Mouse (Mus musculus) layer of hippocampus, postnatal 14 days (tissue): ENCODE measurements around the gene Pradc1. TPM values are rescaled to one million over a fixed set of nuclear protein-coding genes. Genes with fewer than 3 reads are reported as not detected.
A peak's percentile ranks its signal among the peaks of the same experiment; 100 is the strongest.

Experiments
- DNase-seq, 2 experiments: peaks; one replicate each; pipeline ENCODE4 v3.0.0; 2021 to 2022; ENCODE audit warnings: low spot score in 2 of 2, mixed read lengths in 1 of 2
- long read RNA-seq, 2 experiments: library from polyadenylated mRNA; stranded (forward); transcript quantifications; one replicate each; pipeline ENCODE4 v2.0.0; 2021
- total RNA-seq, 2 experiments: library from RNA; stranded (reverse); gene quantifications; 2 replicates each; pipeline ENCODE4 v1.2.3; 2021

The Pradc1 gene
- total RNA-seq = 10 to 100 TPM; 13.7 to 18.1 TPM
- long read RNA-seq, experiment 1, partial matches to known transcripts = 0 of 3 reads
- long read RNA-seq, experiment 1, other reads (novel, unspliced or antisense) = 2 of 3 reads
- long read RNA-seq, experiment 2, partial matches to known transcripts = 1 of 7 reads
- long read RNA-seq, experiment 2, other reads (novel, unspliced or antisense) = 2 of 7 reads

DNA sequence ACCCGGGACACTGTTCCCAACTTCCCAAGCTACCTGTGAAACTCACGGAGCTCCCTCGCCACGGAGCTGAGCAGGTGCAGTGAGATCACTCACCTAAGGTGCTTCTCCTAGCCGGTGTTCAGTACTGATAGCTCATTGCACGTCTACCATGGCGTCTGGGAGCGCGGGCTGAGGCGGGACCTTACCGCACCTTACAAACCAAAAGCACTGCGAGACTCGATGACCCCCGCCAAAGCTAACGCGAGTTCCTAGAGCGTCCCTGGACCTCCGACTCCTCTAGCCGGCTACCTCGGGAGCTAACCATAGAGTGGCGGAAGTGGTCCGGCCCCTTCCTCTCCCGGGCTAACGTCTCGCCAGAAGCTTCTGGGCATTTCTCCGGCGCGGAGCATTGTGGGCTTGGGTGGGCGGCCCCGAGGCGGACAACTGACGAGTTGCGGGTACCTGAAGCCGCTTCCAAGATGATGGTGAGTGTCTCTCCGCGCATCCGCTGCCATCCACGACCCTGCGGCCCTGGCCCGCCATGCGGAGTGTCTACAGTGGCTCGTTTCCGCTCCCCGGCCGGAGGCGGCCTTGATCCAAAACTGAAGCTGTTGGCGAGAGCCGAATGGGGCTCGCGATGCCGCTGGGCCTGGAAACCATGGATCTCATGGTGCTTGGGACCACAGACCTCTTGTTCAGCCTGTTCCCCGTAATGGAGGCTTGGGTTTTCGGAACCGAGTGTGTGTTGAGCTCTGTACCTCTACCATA lies at the start of gene Pradc1:
Gene Pradc1, minus strand, starts transcription at position 307 of the 747 bp plus-strand sequence.
- peak; percentile 95 to 99 for DNase-seq

DNA sequence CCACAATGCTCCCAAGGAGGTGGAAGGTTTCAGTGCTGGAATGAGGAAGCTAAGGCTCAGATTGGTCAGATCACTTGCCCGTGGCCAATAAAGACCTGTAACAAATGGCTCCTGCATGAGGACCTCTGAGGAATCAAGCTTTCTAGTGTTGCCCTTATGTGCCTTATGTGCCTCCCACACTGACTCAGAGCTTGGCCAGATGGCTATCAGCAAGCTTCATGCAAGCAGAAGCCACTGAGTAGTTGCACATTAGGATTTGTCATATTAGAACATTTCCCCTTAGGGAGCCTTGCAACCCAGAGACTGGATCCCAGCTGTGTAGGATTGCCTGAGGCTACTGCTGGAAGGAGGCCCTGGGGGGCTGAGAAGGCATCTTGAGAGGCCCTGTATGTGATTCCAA lies 48.6 kb upstream of the Pradc1 start:
- no peak for DNase-seq

DNA sequence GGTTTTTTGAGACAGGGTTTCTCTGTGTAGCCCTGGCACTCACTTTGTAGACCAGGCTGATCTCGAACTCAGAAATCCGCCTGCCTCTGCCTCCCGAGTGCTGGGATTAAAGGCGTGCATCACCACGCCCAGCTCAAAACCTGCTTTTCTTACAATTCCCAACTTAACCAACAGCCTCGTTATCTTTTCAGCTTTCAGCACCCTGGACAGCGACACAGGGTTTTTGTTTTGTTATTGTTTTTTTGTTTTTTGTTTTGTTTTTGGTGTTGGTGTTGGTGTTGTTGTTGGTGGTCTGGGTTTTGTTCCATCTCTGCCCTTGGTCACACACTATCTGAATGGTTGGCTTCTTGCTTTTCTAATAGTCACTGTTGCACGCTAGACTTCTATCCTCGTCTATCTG lies 46.4 kb upstream of the Pradc1 start:
- no peak for DNase-seq

DNA sequence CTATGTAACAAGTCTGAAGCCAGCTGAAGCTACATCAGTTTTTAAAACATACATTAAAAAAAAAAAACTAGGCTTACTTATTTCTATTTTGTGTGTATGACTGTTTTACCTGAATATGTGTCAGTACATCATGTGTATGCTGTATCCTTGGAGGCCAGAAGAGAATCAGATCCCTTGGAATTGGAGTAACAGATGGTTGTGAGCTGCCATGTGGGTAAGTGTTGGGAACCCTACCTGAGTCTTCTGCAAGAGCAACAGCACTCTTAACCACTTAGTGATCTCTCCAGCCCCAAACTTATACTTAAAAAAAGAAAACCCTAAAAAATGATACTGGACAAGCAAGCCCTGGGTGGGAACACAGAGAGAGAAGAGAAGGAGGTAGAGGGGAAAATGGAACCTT lies 45.2 kb upstream of the Pradc1 start:
- DNase-seq = no peak

DNA sequence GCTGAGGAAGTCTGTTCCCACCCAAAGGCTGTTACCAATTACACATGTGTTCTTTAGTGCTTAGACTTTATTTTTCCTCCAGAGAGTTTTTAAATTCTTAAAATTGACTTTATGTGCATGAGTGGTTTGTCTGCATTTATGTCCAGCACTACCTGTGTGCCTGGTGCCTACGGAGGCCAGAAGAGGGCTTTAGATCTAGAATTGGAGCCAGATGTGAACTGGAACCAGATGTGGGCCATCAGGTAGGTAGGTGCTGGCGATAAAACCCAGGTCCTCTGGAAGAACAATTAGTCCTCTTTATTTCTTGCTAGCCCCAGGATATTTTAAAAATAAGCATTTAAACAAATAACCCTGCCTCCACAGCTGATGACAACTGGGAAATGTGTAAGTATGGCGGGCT lies 39.8 kb upstream of the Pradc1 start:
- no peak for DNase-seq

DNA sequence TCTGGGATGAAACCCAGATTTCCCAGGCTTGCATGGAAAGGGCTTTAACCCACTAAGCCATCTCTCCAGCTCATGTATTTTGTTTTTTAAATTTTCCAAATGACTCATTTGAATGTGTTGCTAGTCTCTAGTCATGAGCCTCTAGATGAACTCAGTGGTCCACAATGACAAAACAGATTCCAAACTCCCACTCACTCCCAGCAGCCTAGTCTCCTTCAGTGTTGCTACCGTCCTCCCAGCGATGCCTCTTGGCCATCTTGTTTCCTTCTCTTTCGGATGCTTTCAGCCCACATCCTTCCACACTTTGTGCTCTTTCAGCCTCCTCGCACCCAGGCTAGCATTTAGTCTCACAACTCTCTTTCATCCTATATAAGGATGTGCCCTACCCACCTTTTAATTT lies 38.5 kb upstream of the Pradc1 start:
- DNase-seq = no peak

DNA sequence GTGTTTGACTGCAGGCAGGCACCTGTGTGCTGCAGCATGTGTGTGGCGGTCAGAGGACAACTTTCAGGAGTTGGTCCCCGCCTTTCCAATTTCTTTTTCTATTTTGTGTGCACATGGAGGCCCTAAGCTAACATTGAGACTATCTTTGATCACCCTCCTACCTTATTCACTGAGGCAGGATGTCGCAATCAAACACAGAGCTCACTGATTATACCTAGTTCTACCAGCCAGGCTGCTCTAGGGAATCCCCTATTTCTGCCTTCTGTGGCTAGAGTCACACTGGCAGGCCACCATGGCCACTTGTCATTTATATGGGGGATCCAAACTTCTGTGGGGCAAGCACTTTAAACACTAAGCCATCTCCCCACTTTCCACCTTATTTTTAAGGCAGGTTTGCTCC lies 37.9 kb upstream of the Pradc1 start:
- no peak for DNase-seq

DNA sequence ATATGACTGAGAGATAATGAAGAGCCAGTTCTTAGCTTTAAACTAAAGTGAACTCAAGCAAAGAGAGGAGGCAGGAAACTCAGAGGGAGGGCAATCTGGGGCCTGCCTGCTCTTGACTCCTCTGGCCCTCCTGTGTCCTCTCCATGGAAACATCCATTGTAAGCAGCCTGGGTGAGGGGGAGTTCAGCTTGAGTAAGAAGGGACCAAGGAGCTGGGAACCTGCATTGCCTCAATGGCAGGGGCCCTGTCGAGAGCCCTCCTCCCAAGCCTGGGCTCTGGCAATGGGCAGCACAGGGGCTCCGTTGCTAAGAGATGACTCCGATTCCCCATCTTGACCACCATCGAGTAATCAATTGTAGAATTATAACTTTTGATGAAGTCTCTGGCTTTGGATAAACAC lies 36.7 kb upstream of the Pradc1 start:
- DNase-seq = no peak

DNA sequence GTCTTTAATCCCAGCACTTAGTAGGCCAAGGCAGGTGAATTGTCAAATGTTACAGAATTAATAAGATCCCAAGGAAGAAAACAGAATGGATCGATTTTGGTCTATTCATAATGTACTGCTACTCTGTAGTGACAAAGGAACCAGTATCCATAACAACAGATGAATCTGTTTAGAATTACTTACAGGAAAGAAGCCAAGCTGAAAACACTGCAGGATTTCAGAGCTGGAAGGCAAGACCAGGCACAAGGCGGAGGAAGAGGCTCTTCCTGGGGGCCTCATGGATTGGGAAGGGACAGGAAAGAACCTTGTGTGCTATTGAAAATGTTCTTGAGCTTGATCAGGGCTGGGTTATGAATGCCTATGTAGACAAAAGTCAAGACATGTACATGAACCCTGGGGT lies 34.0 kb upstream of the Pradc1 start:
- DNase-seq = no peak

DNA sequence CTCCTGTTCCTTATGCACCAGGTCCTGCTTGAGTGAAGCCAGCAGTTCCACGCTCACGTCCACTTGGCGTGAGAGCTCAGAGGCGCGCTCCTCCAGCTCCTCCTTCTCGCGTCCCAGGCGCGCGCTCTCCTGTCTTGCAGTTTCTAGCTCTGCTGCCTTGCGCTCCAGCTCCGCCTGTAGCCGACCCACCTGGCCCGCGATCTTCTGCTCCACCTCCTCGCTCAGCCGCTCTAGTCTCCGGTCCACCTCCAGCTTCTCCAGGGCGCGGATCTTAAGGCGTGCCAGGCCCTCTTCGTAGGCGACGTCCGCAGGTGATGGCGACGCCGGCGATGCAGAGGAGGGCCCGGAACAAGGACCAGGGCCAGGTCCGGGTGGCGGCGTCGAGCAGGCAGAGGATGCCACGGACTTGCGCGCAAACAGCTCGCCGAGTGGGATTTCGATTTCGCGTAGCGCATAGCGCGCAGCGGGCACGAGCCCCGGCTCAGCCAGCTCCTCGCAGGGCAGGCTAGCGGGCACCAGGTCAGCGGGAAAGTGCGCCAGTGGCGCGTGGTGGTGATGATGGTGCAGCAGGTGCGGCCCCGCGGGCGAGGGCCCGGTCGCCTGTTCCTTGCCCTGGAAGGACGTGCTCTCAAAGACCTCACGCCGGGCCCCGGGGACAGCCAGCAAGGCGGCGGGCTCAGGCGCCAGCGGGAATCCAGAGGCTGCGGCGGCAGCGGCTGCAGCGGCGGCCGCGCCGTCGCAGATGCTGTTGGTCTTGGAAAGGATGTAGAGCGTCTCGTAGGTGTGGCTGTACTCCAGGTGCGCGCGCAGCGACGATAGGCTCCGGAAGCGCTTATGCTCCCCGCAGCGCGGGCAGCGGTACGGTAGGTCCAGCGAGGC lies 32.3 kb upstream of the Pradc1 start:
- DNase-seq = no peak

DNA sequence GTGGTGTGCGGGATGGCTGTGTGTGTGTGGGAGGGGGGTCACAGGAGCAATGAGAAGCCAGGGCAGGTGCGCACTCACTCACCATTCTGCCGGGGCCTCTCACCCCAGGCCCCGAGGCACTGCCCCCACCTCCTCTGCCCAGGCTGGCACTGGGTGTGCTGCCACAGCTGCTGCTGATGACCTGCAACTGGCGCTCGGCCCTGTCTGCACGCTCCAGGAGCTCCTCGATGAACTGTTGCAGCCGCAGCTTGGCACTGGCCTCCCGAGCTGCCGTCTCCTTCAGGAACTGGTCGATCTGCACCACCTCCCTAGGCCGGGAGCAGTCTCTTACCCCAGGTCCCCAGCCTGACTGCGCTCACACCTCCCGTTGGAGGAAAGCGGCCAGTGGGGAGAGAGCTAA lies 28.9 kb upstream of the Pradc1 start:
- DNase-seq = no peak

DNA sequence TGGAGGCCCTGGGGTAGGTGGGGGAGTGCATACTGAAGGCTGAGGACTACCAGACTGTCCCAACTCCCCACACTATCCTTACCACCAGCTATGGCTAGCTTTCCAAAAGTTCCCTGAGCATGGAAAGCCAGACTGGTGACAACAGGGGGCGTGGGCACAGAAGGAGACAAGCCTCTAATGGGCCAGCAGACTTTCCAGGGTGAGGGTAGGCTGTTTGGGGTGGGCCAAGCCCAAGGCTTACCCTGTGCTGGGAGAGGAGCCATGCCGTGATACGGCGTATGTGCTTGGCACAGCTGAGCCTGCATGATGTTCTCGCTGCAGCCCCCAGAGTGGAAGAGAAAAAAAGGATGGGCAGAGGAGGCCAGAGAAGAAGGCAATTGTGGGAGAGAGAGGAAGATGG lies 28.2 kb upstream of the Pradc1 start:
- DNase-seq = peak; percentile 46 to 62

DNA sequence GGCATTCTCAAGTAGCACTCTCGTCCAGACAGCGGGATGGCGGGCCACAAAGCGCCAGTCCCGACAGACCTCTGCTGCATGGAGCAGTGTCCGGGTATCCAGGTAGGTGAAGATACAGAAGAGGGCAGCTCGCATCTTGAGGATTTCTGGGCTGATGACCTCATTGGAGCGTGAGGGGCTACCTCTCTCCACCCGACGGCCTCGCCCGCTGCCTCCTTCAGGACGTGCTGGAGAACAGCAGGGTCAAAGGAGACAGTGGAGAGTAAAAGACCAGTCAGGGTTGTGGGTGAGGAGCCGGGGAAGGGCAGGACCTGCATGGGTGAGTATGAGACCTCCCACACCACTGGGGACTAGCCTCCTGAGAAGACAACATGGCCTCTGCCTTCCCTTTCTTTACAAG lies 26.6 kb upstream of the Pradc1 start:
- DNase-seq = no peak

DNA sequence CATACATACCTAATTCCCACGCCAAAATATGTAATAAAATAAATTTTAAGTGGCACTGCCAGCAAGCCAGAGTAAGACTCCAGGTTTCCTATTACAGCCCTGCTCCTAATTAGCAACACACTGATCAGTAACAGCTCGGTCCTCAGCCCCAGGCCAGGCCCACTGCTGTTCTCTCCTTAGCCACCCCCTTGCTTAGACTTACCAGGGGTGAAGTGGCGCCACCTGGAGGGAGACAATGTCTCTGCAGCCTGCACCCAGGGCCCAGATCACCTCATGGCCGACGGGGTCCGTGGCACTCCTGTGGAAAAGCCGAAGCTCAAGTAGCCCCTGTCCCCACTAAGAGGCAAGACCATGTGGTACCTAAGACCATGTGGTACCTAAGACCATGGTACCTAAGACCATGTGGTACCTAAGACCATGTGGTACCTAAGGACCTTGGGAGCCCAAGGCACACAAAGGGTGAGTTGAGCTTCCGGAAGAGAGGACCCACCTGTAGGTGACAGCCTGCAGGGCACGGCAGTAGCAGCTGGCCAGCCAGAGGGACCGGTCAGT lies 25.7 kb upstream of the Pradc1 start:
- no peak for DNase-seq

DNA sequence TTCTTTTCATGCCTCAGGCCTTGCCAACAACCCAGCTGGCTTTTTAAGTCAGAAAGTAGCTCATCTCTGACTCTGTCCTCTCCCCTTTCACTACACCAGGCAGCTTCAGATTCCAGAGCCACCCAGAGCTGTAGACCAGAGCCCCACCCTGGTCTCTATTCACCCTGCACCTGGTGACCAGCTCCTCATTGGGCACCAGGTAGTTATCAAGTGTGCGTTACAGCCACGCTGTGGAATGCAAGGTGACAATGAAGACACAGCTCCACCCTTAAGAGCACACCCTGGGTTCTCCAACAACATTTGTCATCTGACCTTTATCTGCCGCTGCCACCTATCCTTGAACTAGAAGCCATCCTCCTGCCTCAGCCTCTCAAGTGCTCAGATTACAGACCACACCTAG lies 23.8 kb upstream of the Pradc1 start:
- no peak for DNase-seq

DNA sequence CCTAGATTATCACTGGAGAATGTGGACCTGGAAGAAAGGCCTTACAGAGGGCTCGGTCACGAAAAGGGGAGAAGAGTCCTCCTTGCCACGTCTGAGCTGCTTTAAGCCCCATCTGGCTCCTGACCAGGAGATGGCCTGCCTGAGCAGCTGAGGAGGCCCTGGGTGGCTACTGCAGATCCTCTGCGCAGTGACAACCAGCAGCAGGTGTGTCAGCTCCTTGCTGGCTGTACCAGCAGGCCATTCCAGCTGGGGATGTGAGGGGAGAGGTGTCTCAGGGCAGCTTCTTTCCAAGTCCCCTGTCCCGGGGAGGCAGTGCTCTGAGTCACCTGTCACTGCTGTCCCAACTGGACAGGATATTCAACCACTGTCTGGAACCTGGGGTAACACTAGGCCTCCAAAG lies 20.8 kb upstream of the Pradc1 start:
- DNase-seq = no peak

DNA sequence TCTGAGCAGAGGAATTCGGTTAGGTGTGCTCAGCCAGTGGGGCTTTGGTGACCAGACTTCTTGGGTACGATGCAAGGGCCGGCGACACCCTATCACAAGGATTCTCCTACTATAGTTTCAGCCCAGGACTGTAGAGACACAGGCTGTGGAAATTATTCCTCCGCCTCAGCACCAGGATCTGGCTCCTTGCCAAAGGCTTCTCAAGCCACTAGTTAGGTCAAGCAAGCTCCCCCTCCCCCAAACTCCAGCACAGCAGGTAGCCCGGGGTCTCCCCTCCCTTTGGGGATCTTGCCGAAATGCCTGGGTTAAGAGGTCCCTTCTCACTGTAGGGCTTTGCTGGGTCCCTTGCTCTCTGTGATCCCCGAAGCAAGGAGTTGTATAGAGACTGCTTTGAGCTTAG lies 20.2 kb upstream of the Pradc1 start:
- no peak for DNase-seq

DNA sequence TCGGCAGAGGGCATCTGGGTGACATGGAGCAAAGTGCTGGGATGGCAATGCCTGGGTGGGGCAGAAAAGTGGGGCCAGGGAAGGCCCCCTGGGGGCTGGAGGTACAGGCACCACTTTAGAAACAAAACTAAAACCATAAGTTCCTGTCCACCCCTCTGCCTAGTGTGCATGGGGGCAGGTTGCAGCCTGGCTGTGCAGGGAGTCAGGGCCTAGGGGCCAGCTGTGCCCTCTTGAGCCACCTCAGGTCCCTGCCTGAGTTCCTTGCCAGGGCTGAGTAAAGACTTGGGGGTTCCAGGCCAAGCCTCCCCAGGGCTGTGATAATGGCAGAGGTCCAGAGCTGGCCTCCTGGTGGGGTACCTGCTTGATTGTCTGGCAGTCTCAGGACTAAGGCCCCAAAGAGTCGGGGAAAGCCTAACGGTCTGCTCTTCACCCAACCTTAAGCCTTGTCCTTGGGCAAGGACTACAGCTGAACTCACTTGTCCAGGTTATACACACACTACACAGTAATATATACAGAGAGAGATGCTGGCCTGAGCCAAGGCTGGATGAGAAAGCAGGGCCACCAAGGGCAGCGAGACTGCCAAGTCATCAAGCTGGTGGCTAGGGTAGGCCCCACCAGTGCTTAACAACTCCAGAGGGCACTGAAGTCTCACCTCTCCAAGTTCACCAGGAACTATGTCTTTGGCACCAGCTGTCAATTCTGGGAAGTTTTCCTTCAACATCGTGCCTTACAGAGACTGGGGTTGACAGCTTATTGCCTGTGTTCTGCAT lies 18.1 kb upstream of the Pradc1 start:
- DNase-seq = no peak

DNA sequence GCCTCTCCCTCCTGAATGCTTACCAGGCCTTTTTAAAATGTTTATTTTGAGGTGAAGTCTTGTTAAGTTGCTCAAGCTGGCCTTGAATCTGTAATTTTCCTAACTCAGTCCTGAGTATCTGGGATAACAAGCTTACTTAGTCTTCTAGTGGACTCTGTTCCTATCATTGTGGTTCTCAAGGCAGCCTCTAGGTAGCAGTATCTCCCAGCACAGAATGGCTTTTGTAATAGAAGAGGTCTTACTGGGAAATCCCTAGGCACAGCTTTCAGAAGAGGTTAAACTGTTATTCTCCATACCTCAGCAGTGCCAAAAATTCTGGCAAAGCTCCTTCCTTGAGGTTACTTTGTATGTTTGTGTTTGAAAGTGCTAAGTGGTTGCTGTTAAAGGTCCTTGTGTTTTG lies 13.6 kb upstream of the Pradc1 start:
- peak in 1 of 2 experiments; percentile 55 for DNase-seq

DNA sequence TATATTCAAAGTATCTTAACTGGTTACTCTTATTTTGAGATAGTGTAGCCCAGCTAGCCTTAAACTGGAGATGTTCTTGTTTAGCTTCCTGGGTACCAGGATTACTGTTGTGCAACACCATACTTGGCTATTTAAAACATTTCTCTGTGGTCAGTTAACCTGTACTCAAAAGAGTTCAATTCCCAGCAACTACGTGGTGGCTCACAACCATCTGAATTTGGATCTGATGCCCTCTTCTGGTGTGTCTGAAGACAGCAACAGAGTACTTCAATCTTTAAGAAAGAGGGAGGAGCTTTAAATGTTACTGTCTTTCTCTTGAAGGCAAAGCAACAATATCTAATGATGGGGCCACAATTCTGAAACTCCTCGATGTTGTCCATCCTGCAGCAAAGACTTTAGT lies 7.9 kb upstream of the Pradc1 start:
- DNase-seq = no peak

DNA sequence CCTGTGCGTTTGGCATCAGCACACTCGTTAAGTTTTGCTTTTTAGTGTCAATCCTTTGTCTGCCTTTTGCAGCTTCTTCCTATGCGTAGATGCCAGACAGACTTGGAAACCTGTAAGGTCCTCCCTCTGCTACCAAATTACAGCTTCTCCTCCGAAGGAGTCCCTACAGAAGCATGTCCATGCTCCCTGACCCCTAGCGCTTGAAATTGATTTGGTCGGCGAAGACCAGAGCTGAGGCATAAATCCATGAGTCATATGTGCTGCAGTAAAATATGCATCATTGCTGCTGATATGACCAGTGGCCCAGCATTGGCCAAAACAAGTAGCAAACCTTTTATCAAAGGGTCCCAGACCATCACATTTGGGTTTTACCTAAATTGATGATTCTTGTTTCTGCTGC lies 1.0 kb upstream of the Pradc1 start:
- no peak for DNase-seq

DNA sequence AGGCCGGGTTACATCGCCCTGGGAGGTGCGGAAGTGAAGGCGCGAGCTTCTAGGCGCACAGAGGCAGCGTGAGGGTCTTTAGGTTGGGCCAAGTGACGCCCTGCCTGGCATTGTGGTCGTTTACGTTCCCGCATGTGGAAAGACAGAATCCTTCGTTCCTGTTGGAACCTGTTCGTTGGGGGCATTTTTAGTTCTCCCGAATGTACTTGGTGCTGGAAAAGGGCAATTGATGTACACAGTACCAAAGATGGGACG lies 568 bp upstream of the Pradc1 start:
- DNase-seq = no peak
